Mouse (Mus musculus) B cell, adult 2 months (primary cell): Measurements from ENCODE around the gene B3gnt2.
A peak's percentile ranks its signal among the peaks of the same experiment; 100 is the strongest.

Experiments used
- DNase-seq, 2 experiments: peaks; one replicate each; pipeline ENCODE4 v3.0.0; 2022

The B3gnt2 gene

GRCm38 (mm10) chr11:22718036-22718435, 142.7 kb downstream of the B3gnt2 start:
- DNase-seq, result no peak

GRCm38 (mm10) chr11:22711327-22711726, 149.4 kb downstream of the B3gnt2 start:
- no peak for DNase-seq

GRCm38 (mm10) chr11:22710596-22710995, 150.2 kb downstream of the B3gnt2 start:
- DNase-seq, result peak; percentile 60 to 68
